26 mouse cellular contexts compared by ENCODE assay signal in the genomic region with DNA sequence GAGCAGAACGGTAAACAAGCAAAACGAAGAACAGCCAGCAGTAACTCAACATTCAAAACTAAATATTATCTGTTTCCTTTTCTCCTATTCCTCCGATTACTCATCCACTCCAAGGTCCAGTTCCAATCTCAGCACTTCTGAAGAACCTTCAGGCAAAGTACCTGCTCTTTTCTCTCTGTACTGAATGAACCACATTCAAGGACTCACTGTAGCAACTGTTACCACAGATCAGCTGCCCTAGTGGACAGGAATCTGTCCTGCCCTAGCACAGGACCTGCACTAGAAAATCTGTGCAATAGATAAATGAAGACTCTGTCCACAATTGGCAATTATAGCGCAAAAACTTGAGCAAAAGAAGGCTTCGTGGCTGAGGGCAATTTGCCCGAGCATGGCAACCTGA. TPM values are rescaled to one million over a fixed set of nuclear protein-coding genes. Genes with fewer than 3 reads are reported as not detected.
A peak's percentile ranks its signal among the peaks of the same experiment; 100 is the strongest.
DNase-seq lines count a peak whose midpoint lies in the region; ATAC-seq lines count a peak whose summit lies in the region.
"Had no signal": no experiment of that assay in that cellular context is flagged by ENCODE, and none has a peak within 500 bp of the region (broad histone marks: within the 10 kb centered on the region; RNA-seq: fewer than 3 reads in every experiment).

No protein-coding gene starts in this region.

- H3K4me1 ChIP-seq in midbrain, embryonic 11.5 days (ENCODE audit: control insufficient read depth, insufficient read depth, low read length), result no peaks in the 10 kb centered on the region
- H3K4me1 ChIP-seq in midbrain, embryonic 14.5 days (ENCODE audit: control insufficient read depth, insufficient read depth, low read length), result no peaks in the 10 kb centered on the region

- H3K27me3 ChIP-seq in midbrain, embryonic 11.5 days (ENCODE audit: control insufficient read depth, insufficient read depth, low read length), result no peaks in the 10 kb centered on the region
- H3K27me3 ChIP-seq in midbrain, embryonic 14.5 days (ENCODE audit: control insufficient read depth, insufficient read depth, low read length), result no peaks in the 10 kb centered on the region
- H3K27me3 ChIP-seq: CH12.LX, Patski had no signal

- no peaks in the 10 kb centered on the region for H3K9me3 ChIP-seq in midbrain, embryonic 11.5 days (ENCODE audit: control insufficient read depth, low read length)
- H3K9me3 ChIP-seq in midbrain, embryonic 14.5 days (ENCODE audit: control insufficient read depth, low read length), result no peaks in the 10 kb centered on the region
- H3K9me3 ChIP-seq: G1E had no signal

- ATAC-seq in midbrain, embryonic 11.5 days (ENCODE audit: low FRiP score), result no peak
- no peak for ATAC-seq in midbrain, embryonic 14.5 days (ENCODE audit: low FRiP score, low TSS enrichment)
- ATAC-seq: activated CD4-positive, CD25-positive, alpha-beta regulatory T cell, adult 4 months; CD4-positive, CD25-positive, alpha-beta regulatory T cell, adult 4 months; Patski had no signal

- DNase-seq in adrenal gland, adult (ENCODE audit: inconsistent age in 2 of 2, low spot score in 1 of 2), result peak; percentile 51 to 71
- no peak for DNase-seq in adrenal gland, adult 8-10 months
- peak; percentile 17 for DNase-seq in adrenal gland, adult 2 months
- DNase-seq in adrenal gland, postnatal 4 days (ENCODE audit: low spot score in 2 of 2), result no peak
- peak; percentile 11 for DNase-seq in adrenal gland, postnatal 36 days
- DNase-seq in adrenal gland, postnatal 14 days, result no peak
- peak; percentile 65 for DNase-seq in midbrain, embryonic 11.5 days (ENCODE audit: low spot score, missing footprints)
- DNase-seq in midbrain, embryonic 14.5 days, result no peak
- DNase-seq: adrenal gland, postnatal 10 days; adrenal gland, postnatal 25 days; B cell, adult 2 months; cerebellum, adult 11 months; cerebellum, adult 11-12 months; cerebellum, adult 18-20 months; cerebellum, adult 2 months; cerebellum, adult 8-10 months; cerebellum, adult 9-10 months; cerebellum, adult 9-11 months; cerebellum, postnatal 10 days had no signal

- no peak overlapping the region for H3K4me3 ChIP-seq in midbrain, embryonic 11.5 days (ENCODE audit: low read depth, low read length)
- no peak overlapping the region for H3K4me3 ChIP-seq in midbrain, embryonic 14.5 days (replicated peaks; ENCODE audit: low read depth, low read length)

- H3K9ac ChIP-seq in midbrain, embryonic 11.5 days (ENCODE audit: low read length), result no peak overlapping the region
- H3K9ac ChIP-seq in midbrain, embryonic 14.5 days (replicated peaks; ENCODE audit: low read length), result no peak overlapping the region

- no peak overlapping the region for H3K4me2 ChIP-seq in midbrain, embryonic 11.5 days
- H3K4me2 ChIP-seq in midbrain, embryonic 14.5 days (ENCODE audit: low read length), result no peak overlapping the region

- H3K27ac ChIP-seq in midbrain, embryonic 11.5 days (ENCODE audit: low read depth, low read length), result no peak overlapping the region
- H3K27ac ChIP-seq in midbrain, embryonic 14.5 days (replicated peaks; ENCODE audit: low read depth, low read length), result no peak overlapping the region

- 91% methylated on average over 6 of the region's 6 CpGs for WGBS in midbrain, embryonic 11.5 days
- 92% methylated on average over 6 of the region's 6 CpGs for WGBS in midbrain, embryonic 14.5 days

- no peaks in the 10 kb centered on the region for H3K36me3 ChIP-seq in midbrain, embryonic 11.5 days (ENCODE audit: control insufficient read depth, insufficient read depth, low read length)
- H3K36me3 ChIP-seq in midbrain, embryonic 14.5 days (ENCODE audit: control insufficient read depth, insufficient read depth, low read length), result no peaks in the 10 kb centered on the region

RNA-seq across cellular contexts. Expression of a gene that starts 19.7 kb away (rescaled TPM):
- total RNA-seq in adrenal gland, adult 8-10 months (2022), result 10 to 100 TPM; 22.0 to 25.0 (median 23.2) TPM
- 10 to 100 TPM; 21.4 to 24.0 TPM for total RNA-seq in adrenal gland, adult 2 months (2021)
- 1.3 and 2.5 TPM in 2 replicates for polyA plus RNA-seq in adrenal gland, adult 2 months (2012; rRNA removed)
- total RNA-seq in adrenal gland, postnatal 4 days (2021), result 10 to 100 TPM; 28.6 to 31.0 TPM
- 10 to 100 TPM; 24.3 to 24.6 TPM for total RNA-seq in adrenal gland, postnatal 36 days (2021)
- total RNA-seq in adrenal gland, postnatal 14 days (2021), result 24.1 and 25.5 TPM in 2 replicates
- polyA plus RNA-seq in midbrain, embryonic 11.5 days (2014; fragmentation: Nextera tagmentation; extraction: Ambion mirVana), result 59.3 and 66.7 TPM in 2 replicates
- polyA plus RNA-seq in midbrain, embryonic 14.5 days (2014; fragmentation: Nextera tagmentation; extraction: Ambion mirVana), result 40.1 and 44.3 TPM in 2 replicates

RNA-seq across cellular contexts. Expression of a gene that starts 36.1 kb away (rescaled TPM):
- under 1 TPM in 2 of 4 experiments, not detected in 2; 0.07 to 0.12 TPM for total RNA-seq in adrenal gland, adult 8-10 months (2022)
- total RNA-seq in adrenal gland, adult 2 months (2021), result not detected
- polyA plus RNA-seq in adrenal gland, adult 2 months (2012; rRNA removed), result not detected in 2 replicates
- not detected for total RNA-seq in adrenal gland, postnatal 4 days (2021)
- not detected for total RNA-seq in adrenal gland, postnatal 36 days (2021)
- total RNA-seq in adrenal gland, postnatal 14 days (2021), result not detected in 2 replicates
- 0.83 and 0.99 TPM in 2 replicates for polyA plus RNA-seq in midbrain, embryonic 11.5 days (2014; fragmentation: Nextera tagmentation; extraction: Ambion mirVana)
- 10.0 and 10.9 TPM in 2 replicates for polyA plus RNA-seq in midbrain, embryonic 14.5 days (2014; fragmentation: Nextera tagmentation; extraction: Ambion mirVana)
- total RNA-seq: adrenal gland, adult 18-20 months; adrenal gland, postnatal 10 days; adrenal gland, postnatal 25 days; CH12.LX had no signal
- polyA plus RNA-seq: C2C12, G1E, Patski had no signal

Comparison
In these comparisons a context has a peak if more than half of its experiments do, and no peak if none do; other contexts are left out.
1. DNase-seq: peak in adrenal gland, adult (2 of 2), adrenal gland, adult 2 months (single experiment), adrenal gland, postnatal 36 days (2 of 2) and midbrain, embryonic 11.5 days (single experiment); none in adrenal gland, adult 8-10 months (single experiment), adrenal gland, postnatal 4 days (0 of 2), adrenal gland, postnatal 14 days (single experiment) and midbrain, embryonic 14.5 days (single experiment).